Mouse (Mus musculus) heart, adult 2 months (tissue): Measurements from ENCODE around the gene Plaa.

ENCODE experiments used
- CTCF ChIP-seq: fragments of 200-600 bp; IDR thresholded peaks from 2 replicates; pipeline ENCODE4 v1.8.1; 2022; ENCODE audit warnings: antibody characterized with exemption, mild to moderate bottlenecking, moderate library complexity
- EP300 ChIP-seq: fragments of 200-500 bp; IDR thresholded peaks from 2 replicates; pipeline ENCODE4 v1.6.1; 2011; ENCODE audit warnings: low read depth, low read length, control low read depth; ENCODE audit not compliant: insufficient read depth

- no peak for TF ChIP-seq CTCF
- TF ChIP-seq EP300 = no peak
Observed at GRCm38 (mm10) chr4:94557145-94557544, 45.9 kb downstream of the Plaa start.
